Mouse (Mus musculus) ES-E14 (cell line): ENCODE results near the gene Gm49321.

Experiments used
- ZC3H11A ChIP-seq: IDR thresholded peaks from 2 replicates; pipeline ENCODE4 v1.6.1; 2012; ENCODE audit warnings: low read depth, mild to moderate bottlenecking, inconsistent platforms, low read length, borderline replicate concordance
- ZNF384 ChIP-seq: IDR thresholded peaks from 2 replicates; pipeline ENCODE4 v1.6.1; 2012; ENCODE audit warnings: low read depth, low read length, inconsistent platforms

DNA sequence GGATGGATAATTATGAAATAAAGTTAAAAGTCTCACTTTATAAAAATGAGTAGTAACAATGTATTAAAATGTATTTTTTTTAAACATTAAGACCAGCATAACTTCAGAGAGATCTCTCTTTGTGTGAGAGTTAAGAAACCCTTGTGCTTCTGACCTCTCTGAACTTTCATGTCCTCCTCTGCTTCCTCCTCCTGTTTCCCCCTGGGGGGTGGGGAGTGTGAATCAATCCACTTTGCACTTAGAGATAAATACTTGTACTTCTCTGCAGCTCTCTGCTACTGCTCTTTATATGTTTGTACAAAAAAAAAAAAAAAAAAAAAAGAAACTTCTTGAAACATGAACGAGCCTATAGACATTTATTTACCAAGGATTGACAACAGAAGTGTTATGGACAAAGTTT is 47.9 kb upstream of the Gm49321 start:
- TF ChIP-seq ZNF384, result no peak
- TF ChIP-seq ZC3H11A, result no peak
